Mouse (Mus musculus): ENCODE results near the gene Zbtb25. TPM values are rescaled to one million over a fixed set of nuclear protein-coding genes. Genes with fewer than 3 reads are reported as not detected.

Gene Zbtb25
- 20.1 and 20.6 TPM in 2 replicates for polyA plus RNA-seq (2016; fragmentation: Nextera tagmentation; extraction: Ambion mirVana)

GRCm38 (mm10) chr12:76369206-76369977 is at the start of gene Zbtb25:
Gene Zbtb25 (minus strand): TSS chr12:76369602.
- under 1% methylated on average over 96 of the region's 96 CpGs for WGBS
- no peaks in the 10 kb centered on the region for H3K36me3 ChIP-seq
- peak within 1 kb of the TSS; percentile 99 for H3K27ac ChIP-seq
- peak within 1 kb of the TSS; percentile 94 for H3K9ac ChIP-seq
- H3K4me1 ChIP-seq: peaks cover 42% of the 10 kb centered on the region
- peak within 1 kb of the TSS; percentile 90 for H3K4me3 ChIP-seq
- peak; percentile 88 for ATAC-seq (ENCODE audit: low FRiP score)
- H3K4me2 ChIP-seq (replicated peaks): peak within 1 kb of the TSS; percentile 81
- no peaks in the 10 kb centered on the region for H3K9me3 ChIP-seq (replicated peaks)
- H3K27me3 ChIP-seq: no peaks in the 10 kb centered on the region

GRCm38 (mm10) chr12:76418346-76418745 is 48.9 kb upstream of the Zbtb25 start:
- peaks cover 5% of the 10 kb centered on the region for H3K4me1 ChIP-seq
- H3K9ac ChIP-seq: no peak overlapping the region
- H3K4me3 ChIP-seq: no peak overlapping the region
- no peak overlapping the region for H3K4me2 ChIP-seq (replicated peaks)
- H3K27me3 ChIP-seq: peaks cover 23% of the 10 kb centered on the region
- 91% methylated on average over 5 of the region's 5 CpGs for WGBS
- H3K27ac ChIP-seq: no peak overlapping the region
- H3K36me3 ChIP-seq: no peaks in the 10 kb centered on the region
- no peaks in the 10 kb centered on the region; the same call in 1 of the 2 replicates for H3K9me3 ChIP-seq (replicated peaks)
- ATAC-seq (ENCODE audit: low FRiP score): no peak

GRCm38 (mm10) chr12:76417433-76417854 is 48.0 kb upstream of the Zbtb25 start, which contains the start of gene Ppp1r36:
Gene Ppp1r36 (plus strand): TSS chr12:76417538.
- peak; percentile 32; the same call in 1 of the 2 replicates for ATAC-seq (ENCODE audit: low FRiP score)
- H3K27me3 ChIP-seq: peaks cover 23% of the 10 kb centered on the region
- peak within 1 kb of the TSS; percentile 75 for H3K4me2 ChIP-seq (replicated peaks)
- no peaks in the 10 kb centered on the region; the same call in 1 of the 2 replicates for H3K9me3 ChIP-seq (replicated peaks)
- no peak within 1 kb of the TSS for H3K27ac ChIP-seq
- no peaks in the 10 kb centered on the region for H3K36me3 ChIP-seq
- H3K9ac ChIP-seq: peak within 1 kb of the TSS; percentile 43
- peak within 1 kb of the TSS; percentile 42 for H3K4me3 ChIP-seq
- WGBS: 1% methylated on average over 37 of the region's 37 CpGs
- peaks cover 5% of the 10 kb centered on the region for H3K4me1 ChIP-seq

GRCm38 (mm10) chr12:76415383-76416010 is 46.1 kb upstream of the Zbtb25 start:
- no peak overlapping the region for H3K27ac ChIP-seq
- 88% methylated on average over 12 of the region's 12 CpGs for WGBS
- H3K4me3 ChIP-seq: no peak overlapping the region

GRCm38 (mm10) chr12:76409166-76409565 is 39.8 kb upstream of the Zbtb25 start:
- Histone ChIP-seq H3K9me3 (replicated peaks) (no peaks in the 10 kb centered on the region), H3K9ac (no peak overlapping the region), H3K27me3 (peaks cover 42% of the 10 kb centered on the region), H3K4me3 (no peak overlapping the region), H3K27ac (no peak overlapping the region), H3K4me2 (replicated peaks) (no peak overlapping the region), H3K36me3 (no peaks in the 10 kb centered on the region), H3K4me1 (peaks cover 16% of the 10 kb centered on the region)
- ATAC-seq (ENCODE audit: low FRiP score): no peak
- WGBS: 61% methylated on average over 4 of the region's 4 CpGs

More at GRCm38 (mm10) chr12:76415383-76416010, 46.1 kb upstream of the Zbtb25 start:
- ATAC-seq (ENCODE audit: low FRiP score): no peak
- Histone ChIP-seq H3K27me3 (peaks cover 23% of the 10 kb centered on the region), H3K9me3 (replicated peaks) (no peaks in the 10 kb centered on the region; the same call in 1 of the 2 replicates), H3K4me2 (replicated peaks) (no peak overlapping the region), H3K36me3 (no peaks in the 10 kb centered on the region), H3K4me1 (peaks cover 5% of the 10 kb centered on the region), H3K9ac (no peak overlapping the region)

GRCm38 (mm10) chr12:76407184-76407583 is 37.8 kb upstream of the Zbtb25 start:
- Histone ChIP-seq H3K4me1 (peaks cover 20% of the 10 kb centered on the region), H3K9me3 (replicated peaks) (no peaks in the 10 kb centered on the region), H3K27ac (no peak overlapping the region), H3K9ac (no peak overlapping the region), H3K36me3 (no peaks in the 10 kb centered on the region), H3K4me3 (no peak overlapping the region), H3K27me3 (peaks cover 42% of the 10 kb centered on the region), H3K4me2 (replicated peaks) (no peak overlapping the region)
- 30% methylated on average over 1 of the region's 1 CpGs for WGBS
- no peak for ATAC-seq (ENCODE audit: low FRiP score)

GRCm38 (mm10) chr12:76405971-76406370 is 36.6 kb upstream of the Zbtb25 start:
- Histone ChIP-seq H3K27me3 (peaks cover 51% of the 10 kb centered on the region), H3K27ac (no peak overlapping the region), H3K9me3 (replicated peaks) (no peaks in the 10 kb centered on the region), H3K9ac (no peak overlapping the region), H3K4me3 (peak overlapping the region; percentile 55), H3K36me3 (no peaks in the 10 kb centered on the region), H3K4me2 (replicated peaks) (peak overlapping the region; percentile 75), H3K4me1 (peaks cover 20% of the 10 kb centered on the region)
- ATAC-seq (ENCODE audit: low FRiP score): no peak
- WGBS: 4% methylated on average over 23 of the region's 23 CpGs

GRCm38 (mm10) chr12:76405183-76405970 is 36.0 kb upstream of the Zbtb25 start:
- no peaks in the 10 kb centered on the region for H3K9me3 ChIP-seq (replicated peaks)
- H3K27me3 ChIP-seq: peaks cover 50% of the 10 kb centered on the region
- H3K36me3 ChIP-seq: no peaks in the 10 kb centered on the region
- peaks cover 20% of the 10 kb centered on the region for H3K4me1 ChIP-seq
- H3K27ac ChIP-seq: no peak overlapping the region
- peak overlapping the region; percentile 55 for H3K4me3 ChIP-seq
- 4% methylated on average over 64 of the region's 64 CpGs for WGBS
- peak overlapping the region; percentile 75 for H3K4me2 ChIP-seq (replicated peaks)
- H3K9ac ChIP-seq: no peak overlapping the region
- no peak for ATAC-seq (ENCODE audit: low FRiP score)

- Histone ChIP-seq H3K27ac (no peak overlapping the region), H3K9ac (no peak overlapping the region), H3K4me3 (peak overlapping the region; percentile 55), H3K4me2 (replicated peaks) (peak overlapping the region; percentile 75), H3K9me3 (replicated peaks) (no peaks in the 10 kb centered on the region), H3K36me3 (no peaks in the 10 kb centered on the region), H3K4me1 (peaks cover 20% of the 10 kb centered on the region), H3K27me3 (peaks cover 48% of the 10 kb centered on the region)
- 5% methylated on average over 20 of the region's 20 CpGs for WGBS
- no peak for ATAC-seq (ENCODE audit: low FRiP score)
Measured at GRCm38 (mm10) chr12:76404836-76405182, 35.4 kb upstream of the Zbtb25 start.

GRCm38 (mm10) chr12:76403886-76404537 is 34.6 kb upstream of the Zbtb25 start, which contains the start of gene Hspa2:
Gene Hspa2 (plus strand): TSS chr12:76404176.
- peaks cover 48% of the 10 kb centered on the region for H3K27me3 ChIP-seq
- no peaks in the 10 kb centered on the region for H3K36me3 ChIP-seq
- peak within 1 kb of the TSS; percentile 55 for H3K4me3 ChIP-seq
- H3K27ac ChIP-seq: peak within 1 kb of the TSS; percentile 89
- H3K4me1 ChIP-seq: peaks cover 20% of the 10 kb centered on the region
- H3K4me2 ChIP-seq (replicated peaks): peak within 1 kb of the TSS; percentile 75
- 0% methylated on average over 54 of the region's 54 CpGs for WGBS
- peak within 1 kb of the TSS; percentile 66 for H3K9ac ChIP-seq
- no peaks in the 10 kb centered on the region for H3K9me3 ChIP-seq (replicated peaks)
- peak; percentile 98 for ATAC-seq (ENCODE audit: low FRiP score)

GRCm38 (mm10) chr12:76402991-76403885 is 33.8 kb upstream of the Zbtb25 start:
- H3K4me1 ChIP-seq: peaks cover 20% of the 10 kb centered on the region
- peak overlapping the region; percentile 89 for H3K27ac ChIP-seq
- WGBS: under 1% methylated on average over 54 of the region's 54 CpGs

More at GRCm38 (mm10) chr12:76402991-76403885, 33.8 kb upstream of the Zbtb25 start:
- H3K9me3 ChIP-seq (replicated peaks): no peaks in the 10 kb centered on the region
- H3K36me3 ChIP-seq: no peaks in the 10 kb centered on the region
- peaks cover 43% of the 10 kb centered on the region for H3K27me3 ChIP-seq
- H3K9ac ChIP-seq: peak overlapping the region; percentile 66
- H3K4me3 ChIP-seq: peak overlapping the region; percentile 55
- peak; percentile 94 for ATAC-seq (ENCODE audit: low FRiP score)
- peak overlapping the region; percentile 75 for H3K4me2 ChIP-seq (replicated peaks)
